Mouse (Mus musculus) MEL (cell line): ENCODE data around the gene Atp10a.

Experiments
- CTCF ChIP-seq, 3 experiments: IDR thresholded peaks in 2 of 3; conservative IDR thresholded peaks in 1 of 3; 2 replicates each; pipeline ENCODE4 v1.5.1; 2011 to 2012; ENCODE audit warnings: low read length in 3 of 3, low read depth in 2 of 3, mild to moderate bottlenecking in 2 of 3, improper control_type of control experiment in 1 of 3, inconsistent platforms in 1 of 3, mixed read lengths in 1 of 3, moderate library complexity in 1 of 3; ENCODE audit not compliant: control insufficient read depth in 1 of 3, insufficient read depth in 1 of 3, poor library complexity in 1 of 3, severe bottlenecking in 1 of 3
- KAT2A ChIP-seq: conservative IDR thresholded peaks from 2 replicates; pipeline ENCODE4 v1.6.1; 2012; ENCODE audit warnings: low read depth, low read length, improper control_type of control experiment, inconsistent platforms
- MAFK ChIP-seq: IDR thresholded peaks from 2 replicates; pipeline ENCODE4 v1.6.1; 2011; ENCODE audit warnings: low read depth, mild to moderate bottlenecking, low read length, improper control_type of control experiment, borderline replicate concordance
- POLR2A ChIP-seq, 2 experiments: IDR thresholded peaks; 2 replicates each; pipeline ENCODE4 v1.6.1; 2011 to 2012; ENCODE audit warnings: low read length in 2 of 2, mild to moderate bottlenecking in 2 of 2, control low read depth in 1 of 2, improper control_type of control experiment in 1 of 2, low read depth in 1 of 2, moderate library complexity in 1 of 2; ENCODE audit not compliant: control insufficient read depth in 1 of 2, insufficient read depth in 1 of 2, poor library complexity in 1 of 2
- SIN3A ChIP-seq: IDR thresholded peaks from 2 replicates; pipeline ENCODE4 v1.6.1; 2012; ENCODE audit warnings: low read length, improper control_type of control experiment, inconsistent platforms
- USF1 ChIP-seq: IDR thresholded peaks from 2 replicates; pipeline ENCODE4 v1.6.1; 2014; ENCODE audit warnings: low read depth, mild to moderate bottlenecking, inconsistent platforms, low read length, improper control_type of control experiment, moderate library complexity
- ZMIZ1 ChIP-seq: IDR thresholded peaks from 2 replicates; pipeline ENCODE4 v1.6.1; 2012; ENCODE audit warnings: low read depth, mild to moderate bottlenecking, inconsistent platforms, low read length, improper control_type of control experiment, moderate library complexity

GRCm38 (mm10) chr7:58801791-58802190 lies 145.8 kb downstream of the Atp10a start:
- TF ChIP-seq POLR2A (IDR thresholded peaks at IDR 0.05; ENCODE audit: control insufficient read depth in 1 of 2, insufficient read depth in 1 of 2, low read depth in 1 of 2, low read length in 2 of 2, poor library complexity in 1 of 2) (no peak), KAT2A (no peak), ZMIZ1 (no peak), USF1 (no peak), CTCF (IDR thresholded peaks at IDR 0.05 in 2 of 3, conservative IDR thresholded peaks at IDR 0.05 in 1 of 3; ENCODE audit: control insufficient read depth in 1 of 3, insufficient read depth in 1 of 3, low read depth in 2 of 3, low read length in 3 of 3, poor library complexity in 1 of 3, severe bottlenecking in 1 of 3) (no peak), SIN3A (no peak), MAFK (no peak)
